Mouse (Mus musculus) cerebellum, adult 18-20 months (tissue): ENCODE results near the gene Arglu1.

Source experiments
- DNase-seq, 2 experiments: peaks; one replicate each; pipeline ENCODE4 v3.0.0; 2021

Gene Arglu1

GRCm38 (mm10) chr8:8658426-8659224, 31.7 kb downstream of the Arglu1 start:
- DNase-seq = peak; percentile 48 to 56

- DNase-seq = no peak
Measured at GRCm38 (mm10) chr8:8657692-8658355, 32.5 kb downstream of the Arglu1 start.

GRCm38 (mm10) chr8:8656578-8657441, 33.5 kb downstream of the Arglu1 start:
- no peak for DNase-seq

DNA sequence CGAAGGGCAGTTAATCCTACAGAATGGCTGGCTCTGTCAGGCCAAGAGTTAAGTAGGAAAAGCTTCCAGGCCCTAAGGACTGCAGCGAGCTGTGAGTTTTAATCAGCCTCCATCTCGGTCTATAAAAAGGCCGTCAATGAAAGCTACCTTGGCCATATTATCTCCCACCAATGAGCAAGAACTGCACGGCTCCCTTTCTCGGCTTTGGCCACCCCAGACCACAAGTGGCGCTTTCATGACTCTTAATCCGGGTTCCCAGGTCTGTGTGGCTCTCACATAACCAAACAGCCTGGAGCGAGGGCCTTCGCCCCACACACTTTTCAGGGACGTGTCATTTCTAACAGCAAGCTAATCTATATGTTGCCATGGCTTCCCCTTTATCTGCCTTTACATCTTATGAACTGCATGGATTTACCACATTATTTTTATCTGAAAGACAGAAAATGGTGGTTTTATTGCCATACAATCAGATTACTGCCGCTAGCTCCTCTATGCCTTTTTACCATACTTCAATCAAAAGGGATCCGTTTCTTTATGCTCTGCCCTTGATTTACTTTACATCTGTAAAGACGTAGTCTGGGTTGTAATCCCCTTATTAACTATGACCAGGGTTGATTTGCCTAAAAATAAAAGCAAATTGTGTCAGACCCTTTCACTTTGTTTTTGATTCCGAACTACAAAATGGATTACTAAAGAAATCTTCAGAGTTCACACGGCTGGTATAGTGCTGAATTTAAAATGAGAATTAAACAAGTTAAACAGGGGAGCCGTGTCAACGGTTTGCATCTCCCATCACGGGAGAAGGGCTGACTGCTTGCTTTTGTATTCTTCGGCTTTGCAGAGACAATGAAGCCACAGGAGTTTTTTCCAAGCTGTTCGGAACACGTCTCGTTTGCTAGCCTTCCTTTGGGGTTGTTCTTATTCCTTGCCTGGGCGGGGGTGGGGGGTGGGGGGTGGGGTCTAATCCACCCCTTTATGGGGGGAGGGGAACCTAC, 34.7 kb downstream of the Arglu1 start:
- no peak for DNase-seq

DNA sequence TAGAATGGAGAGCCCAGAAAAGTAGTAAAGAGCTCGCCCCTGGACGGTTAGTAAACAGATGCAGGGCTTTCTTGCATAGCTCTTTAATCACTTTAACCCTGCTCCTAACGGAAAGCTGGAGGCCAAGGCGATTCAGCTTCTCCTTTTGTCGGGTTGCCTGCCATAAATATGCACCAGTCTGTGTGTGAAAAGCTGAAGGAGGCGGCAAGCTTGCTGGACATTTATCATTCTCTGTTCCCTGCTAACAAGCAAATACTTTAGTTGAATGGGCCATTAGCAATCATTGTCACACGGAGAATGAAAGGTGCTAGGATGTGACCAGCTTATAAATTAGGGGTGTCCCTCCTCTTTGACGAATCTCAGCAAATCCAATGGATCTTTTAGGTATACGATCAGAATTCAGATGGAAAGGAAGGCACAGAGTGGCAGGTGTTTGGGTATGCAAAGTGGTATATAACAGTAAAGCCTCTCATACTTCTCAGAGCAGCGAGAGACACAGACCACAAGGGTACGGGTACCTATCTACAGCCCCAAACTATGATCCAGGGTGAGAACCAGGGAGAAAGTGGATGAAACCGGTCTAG, 36.3 kb downstream of the Arglu1 start:
- DNase-seq = no peak

DNA sequence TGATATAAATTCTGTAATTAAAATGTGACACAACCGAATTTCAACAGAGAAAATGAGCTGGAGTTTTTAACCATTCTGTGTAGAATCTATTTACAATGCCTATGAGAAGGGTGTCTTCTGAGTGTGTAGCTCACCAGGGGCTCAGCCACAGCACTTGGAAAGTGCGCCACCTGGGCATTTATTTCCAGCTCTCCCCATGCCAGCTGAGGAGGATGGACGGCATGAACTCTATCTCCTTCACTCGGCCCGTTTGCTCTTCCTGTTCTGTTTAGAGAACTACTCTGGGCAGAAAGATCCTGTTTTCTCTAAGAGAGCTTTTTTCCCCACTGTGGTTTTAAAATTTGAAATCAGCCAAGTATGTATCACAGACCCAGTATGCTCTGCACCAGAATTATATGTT, 37.0 kb downstream of the Arglu1 start:
- no peak for DNase-seq

DNA sequence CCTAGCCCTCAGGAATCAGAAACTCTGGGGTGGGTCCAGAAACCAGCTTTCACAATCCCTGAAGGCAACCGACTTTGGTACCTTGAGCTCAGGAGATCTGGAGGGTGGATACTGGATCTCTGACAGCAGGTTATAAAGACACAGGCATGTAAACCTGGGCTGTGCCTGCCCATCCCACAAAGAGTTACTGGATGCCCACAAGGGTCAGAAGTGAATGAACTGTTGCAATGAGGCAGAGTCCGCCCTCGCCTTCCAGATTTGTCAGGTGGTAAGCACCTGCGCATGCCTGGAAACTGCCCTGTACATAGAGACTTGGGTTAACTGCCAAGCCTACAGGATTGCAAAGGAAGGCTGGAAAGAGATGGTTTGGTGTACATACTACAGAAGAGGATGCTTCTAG, 37.9 kb downstream of the Arglu1 start:
- DNase-seq = no peak

DNA sequence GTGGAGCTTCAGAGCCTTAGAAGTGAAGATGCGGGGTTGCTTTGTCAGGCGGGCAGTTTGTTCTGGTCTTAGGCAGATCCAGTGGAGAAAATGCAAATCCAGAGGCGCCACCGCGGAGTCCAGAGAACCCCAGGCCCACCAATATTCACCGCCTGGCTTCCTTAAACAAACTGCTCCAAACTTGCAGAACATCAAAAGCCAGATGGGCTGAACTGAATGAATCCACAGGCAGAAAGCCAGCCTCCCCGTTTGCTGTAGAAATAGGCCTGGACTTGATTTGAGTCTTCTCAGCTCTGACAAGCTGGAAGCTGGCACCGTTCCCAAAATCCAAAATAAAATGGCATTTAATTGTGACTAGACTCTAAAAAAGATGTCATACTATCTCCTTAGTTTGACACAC, 40.4 kb downstream of the Arglu1 start:
- peak; percentile 19 to 22 for DNase-seq

- no peak for DNase-seq
Measured at GRCm38 (mm10) chr8:8649536-8649935, 40.8 kb downstream of the Arglu1 start.

- no peak for DNase-seq
Measured at GRCm38 (mm10) chr8:8648686-8649085, 41.6 kb downstream of the Arglu1 start.

DNA sequence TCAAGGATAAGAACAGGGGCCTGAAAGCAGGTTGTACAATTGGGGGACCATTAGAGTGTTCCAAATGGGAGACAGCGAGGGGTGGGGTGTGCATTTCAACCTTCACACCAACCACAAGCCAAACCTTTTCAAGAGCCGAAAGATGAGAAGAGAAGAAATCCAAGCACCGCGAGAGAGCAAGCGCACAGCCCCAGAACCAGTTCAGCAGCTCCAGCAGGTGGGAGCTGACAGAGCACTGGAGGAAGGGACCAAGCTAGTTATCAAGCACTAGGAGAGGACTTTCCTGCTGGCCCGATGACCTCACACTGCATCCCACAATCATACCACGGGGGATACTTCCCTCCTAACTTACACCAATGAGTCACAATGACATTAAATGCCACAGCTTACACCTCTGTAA, 42.5 kb downstream of the Arglu1 start:
- no peak for DNase-seq

DNA sequence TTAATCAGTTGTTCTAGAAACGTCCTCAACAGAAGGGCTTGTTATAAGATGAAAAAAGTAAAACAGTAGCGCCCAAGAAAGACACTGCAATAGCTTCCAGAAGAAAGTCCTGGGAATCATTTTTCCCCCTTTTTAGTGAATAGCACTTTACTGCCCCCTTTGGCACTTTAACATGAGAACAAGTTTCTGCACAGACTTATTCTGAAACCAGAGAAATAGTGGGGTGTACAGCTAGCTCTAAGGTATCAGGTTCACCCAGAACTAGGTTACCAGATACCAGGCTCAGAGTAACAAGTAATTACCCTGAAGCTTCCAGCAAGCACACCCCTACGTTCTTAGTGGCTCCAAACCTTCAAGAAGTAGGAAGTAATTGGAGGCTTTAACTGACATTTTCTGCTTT, 43.0 kb downstream of the Arglu1 start:
- DNase-seq = no peak

DNA sequence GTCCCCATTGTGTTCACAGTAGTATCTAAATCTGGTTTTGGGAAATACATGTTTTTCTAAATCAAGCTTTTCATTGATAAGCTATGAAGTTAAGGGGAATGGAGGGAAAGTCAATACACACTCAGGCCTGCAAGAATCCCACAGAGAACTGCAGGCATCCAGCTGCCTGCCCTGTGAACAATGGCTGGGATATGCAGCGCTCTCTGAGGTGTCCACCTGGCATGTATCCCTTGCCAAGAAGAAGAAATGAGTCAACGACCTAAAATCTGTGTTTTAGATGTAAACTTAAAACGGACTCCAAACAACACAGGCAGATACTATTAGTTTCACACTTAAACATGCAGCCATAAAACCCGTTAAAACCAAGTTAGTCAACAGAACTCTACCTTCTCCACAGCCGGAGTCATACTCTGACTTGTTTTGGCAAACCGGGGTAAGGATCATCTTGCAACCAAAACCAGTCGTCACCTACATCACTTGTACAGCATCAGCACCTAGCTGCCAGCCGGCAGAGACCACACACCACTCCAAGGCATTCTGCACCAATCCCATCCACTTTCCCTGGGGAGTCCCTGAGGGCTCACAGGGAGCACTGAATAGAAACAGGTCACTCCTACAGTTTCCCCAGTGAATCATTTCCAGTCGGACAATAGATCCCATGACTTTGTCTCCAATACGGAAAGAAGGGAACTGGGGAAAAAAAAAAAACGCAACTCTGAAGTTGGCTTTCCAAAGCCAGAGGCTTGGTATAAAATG, 46.0 kb downstream of the Arglu1 start:
- no peak for DNase-seq

DNA sequence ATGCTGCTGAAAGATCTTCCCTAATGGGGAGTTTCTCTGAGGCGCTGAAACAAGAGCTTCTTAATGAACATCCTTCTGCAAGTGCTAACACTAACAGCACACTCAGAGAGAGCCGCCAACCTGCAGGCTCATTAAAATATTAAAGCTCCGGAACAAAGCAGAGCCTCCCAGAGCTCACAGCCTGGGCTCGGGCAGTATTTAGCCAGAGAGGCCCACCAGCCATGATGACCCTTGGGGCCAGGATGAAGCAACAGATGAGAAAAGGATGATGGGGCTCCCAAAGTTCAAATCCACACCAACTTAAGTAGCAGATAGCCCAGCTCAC, 50.1 kb downstream of the Arglu1 start:
- no peak for DNase-seq

DNA sequence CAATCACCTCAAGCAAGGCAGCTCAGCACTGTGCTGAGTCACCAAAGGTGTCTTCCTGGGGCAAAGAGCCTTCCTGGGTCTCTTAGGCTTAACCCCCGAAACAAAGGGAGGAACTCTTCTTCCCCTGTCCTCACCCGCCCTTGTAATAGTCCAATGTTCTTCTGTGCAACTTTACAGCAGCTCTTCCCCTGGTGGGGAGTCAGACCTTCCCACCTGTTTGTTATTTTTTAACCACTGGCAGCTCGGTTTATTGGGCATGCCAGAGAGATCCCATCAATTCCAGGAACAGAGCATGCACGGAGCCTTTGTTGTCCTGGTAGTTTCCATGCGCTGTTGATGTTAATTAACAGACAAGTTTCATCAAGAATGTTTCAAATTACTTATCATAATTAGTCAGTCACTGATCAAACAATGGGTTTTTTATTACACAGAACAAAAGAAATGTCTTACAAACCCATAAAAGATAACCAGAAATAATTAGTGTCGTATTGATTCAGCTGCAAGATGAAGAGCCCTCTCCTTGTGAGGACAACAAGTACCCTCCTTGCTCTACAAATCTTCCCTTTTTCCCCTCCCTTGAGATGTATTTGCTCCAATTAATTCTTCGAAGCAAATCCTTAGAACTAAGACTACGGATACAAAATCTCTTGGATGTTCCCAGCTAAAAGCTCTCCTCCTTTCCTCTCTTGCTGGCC, 50.6 kb downstream of the Arglu1 start:
- DNase-seq = no peak

DNA sequence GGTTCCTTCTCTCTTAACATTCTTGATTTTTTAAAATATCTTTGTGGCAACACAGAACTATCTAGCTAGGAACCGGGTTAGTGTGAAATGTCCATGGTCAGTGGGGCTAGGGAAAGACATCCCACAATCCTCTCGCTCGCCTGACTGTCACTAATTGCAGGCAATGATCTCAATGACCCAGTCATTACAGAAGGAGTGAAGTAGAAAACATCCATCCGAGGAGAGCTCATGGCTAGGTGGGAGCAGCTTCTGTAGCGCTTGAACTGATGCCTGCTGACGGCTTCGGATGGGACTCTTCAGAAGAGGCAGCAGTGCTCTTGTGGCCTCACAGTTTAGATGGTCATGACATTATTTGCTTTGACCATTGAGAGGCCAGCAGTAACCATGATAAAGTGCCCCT, 58.9 kb downstream of the Arglu1 start:
- DNase-seq = no peak

DNA sequence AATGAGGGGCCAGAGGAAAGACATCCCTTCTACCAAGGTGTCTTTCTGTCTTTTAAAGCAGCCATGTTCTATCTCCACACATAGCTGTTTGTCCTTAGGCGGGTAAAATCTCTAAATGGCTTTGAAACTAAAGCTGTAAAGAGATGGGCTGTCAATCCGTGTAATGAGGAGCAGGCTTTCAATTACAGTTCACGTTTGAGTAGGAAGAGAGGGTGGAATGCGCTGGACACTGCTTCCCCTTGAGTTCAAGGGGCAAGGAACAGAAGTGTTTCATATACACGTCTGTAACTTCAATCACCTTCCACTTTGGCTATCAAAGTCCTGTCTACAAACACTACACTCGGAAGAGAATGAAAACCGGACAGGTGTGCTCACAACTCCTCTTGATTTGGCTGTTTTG, 66.3 kb downstream of the Arglu1 start:
- no peak for DNase-seq

GRCm38 (mm10) chr8:8623486-8623885, 66.8 kb downstream of the Arglu1 start:
- no peak for DNase-seq

DNA sequence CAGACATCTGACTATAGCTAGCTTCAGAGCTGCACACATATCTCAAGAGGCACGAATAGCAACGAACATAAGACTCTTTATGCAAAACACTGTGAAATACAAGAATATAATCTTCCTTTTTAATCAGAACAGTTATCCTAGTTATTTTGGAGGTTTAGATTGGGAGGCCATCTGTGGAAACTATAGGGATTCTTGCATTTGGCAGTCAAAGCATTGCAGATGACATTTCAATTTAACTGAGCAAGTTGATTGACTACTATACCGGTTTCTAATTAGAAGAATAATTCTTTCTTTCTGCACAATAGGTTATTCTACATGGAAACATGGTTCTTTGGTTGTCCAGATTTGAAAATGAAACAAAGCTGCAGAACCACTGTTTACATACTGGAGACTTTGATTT, 67.8 kb downstream of the Arglu1 start:
- DNase-seq = no peak

DNA sequence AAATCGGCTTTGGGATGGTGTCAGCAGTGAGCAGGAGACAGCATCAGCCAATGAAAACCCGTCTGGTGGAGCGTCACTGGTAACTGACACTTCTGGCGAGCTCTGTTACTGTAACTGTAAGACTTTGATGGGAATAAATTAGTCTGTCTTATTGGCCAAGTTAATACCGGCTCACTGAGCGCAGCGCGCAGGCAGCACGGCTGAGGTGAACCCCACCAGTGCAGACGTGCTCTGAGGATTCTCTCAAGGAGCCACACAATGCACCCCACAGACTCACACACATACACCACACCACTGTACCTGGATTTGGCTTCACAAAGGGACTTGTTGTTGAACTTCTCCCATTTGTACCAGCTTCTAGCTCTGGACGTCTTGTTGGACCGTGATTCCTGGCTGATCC, 68.3 kb downstream of the Arglu1 start:
- DNase-seq = peak in 1 of 2 experiments; percentile 30
